Mouse (Mus musculus): Measurements from ENCODE around the gene Nek7.

DNA sequence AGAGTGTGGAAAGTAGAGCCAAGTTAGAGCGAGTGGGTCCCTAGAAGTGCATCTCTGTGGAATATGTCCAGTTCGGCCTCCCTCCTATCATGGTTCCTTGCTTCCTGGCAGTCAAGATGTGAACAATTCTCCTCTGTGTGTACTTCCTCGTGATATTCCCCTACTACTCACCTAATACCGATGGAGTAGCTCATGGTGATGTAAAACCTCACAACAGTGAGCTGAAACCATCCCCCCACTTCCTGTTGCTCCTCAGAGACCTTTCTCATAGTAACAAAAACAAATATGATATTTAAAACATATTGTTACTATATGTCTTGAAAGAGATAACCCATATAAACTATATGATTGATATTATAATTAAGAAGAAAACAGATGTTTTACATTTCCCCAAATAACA lies 9.0 kb upstream of the Nek7 start:
- TF ChIP-seq GABPA (IDR thresholded peaks at IDR 0.05; ENCODE audit: low read depth, low read length) (no peak), CTCF (IDR thresholded peaks at IDR 0.05 in 2 of 3, conservative IDR thresholded peaks at IDR 0.05 in 1 of 3; ENCODE audit: control insufficient read depth in 1 of 3, insufficient read depth in 1 of 3, low read depth in 2 of 3, low read length in 3 of 3, poor library complexity in 1 of 3, severe bottlenecking in 1 of 3) (no peak), POLR2A (IDR thresholded peaks at IDR 0.05; ENCODE audit: control insufficient read depth in 1 of 2, insufficient read depth in 1 of 2, low read depth in 1 of 2, low read length in 2 of 2, poor library complexity in 1 of 2) (no peak), HCFC1 (IDR thresholded peaks at IDR 0.05; ENCODE audit: low read depth, low read length) (no peak), SIN3A (IDR thresholded peaks at IDR 0.05; ENCODE audit: low read length) (no peak), POLR2AphosphoS2 (IDR thresholded peaks at IDR 0.05; ENCODE audit: low read length) (no peak), MAX (IDR thresholded peaks at IDR 0.05; ENCODE audit: low read length) (no peak), EP300 (IDR thresholded peaks at IDR 0.05; ENCODE audit: low read depth in 1 of 2, low read length in 2 of 2) (no peak), RCOR1 (IDR thresholded peaks at IDR 0.05; ENCODE audit: low read depth, low read length) (no peak), MAZ (IDR thresholded peaks at IDR 0.05; ENCODE audit: low read depth, low read length) (no peak), POLR2AphosphoS5 (IDR thresholded peaks at IDR 0.05; ENCODE audit: borderline replicate concordance, low read depth, low read length) (no peak), ETS1 (IDR thresholded peaks at IDR 0.05; ENCODE audit: low read depth, low read length) (no peak)
